Mouse (Mus musculus) bone marrow, adult 2 months (tissue): ENCODE data around the gene Mmp7. TPM values are rescaled to one million over a fixed set of nuclear protein-coding genes. Genes with fewer than 3 reads are reported as not detected.

ENCODE experiments used
- H3K27ac ChIP-seq: fragments of 200-500 bp; 2 replicates; pipeline ENCODE4 v1.5.1; 2012; ENCODE audit warnings: low read depth, mild to moderate bottlenecking, control low read depth, inconsistent platforms, low read length; ENCODE audit not compliant: control insufficient read depth, poor library complexity, insufficient read depth
- H3K4me1 ChIP-seq: fragments of 200-500 bp; 2 replicates; pipeline ENCODE4 v1.6.1; 2011; ENCODE audit warnings: low read length; ENCODE audit not compliant: control insufficient read depth, insufficient read depth
- H3K4me3 ChIP-seq: fragments of 200-500 bp; replicated peaks from 2 replicates; pipeline ENCODE3; 2011; ENCODE audit warnings: mild to moderate bottlenecking, low read depth, low read length, control low read depth; ENCODE audit not compliant: control insufficient read depth
- CTCF ChIP-seq: fragments of 200-500 bp; IDR thresholded peaks from 2 replicates; pipeline ENCODE4 v1.5.1; 2011; ENCODE audit warnings: low read length, control low read depth; ENCODE audit not compliant: control insufficient read depth, insufficient read depth
- POLR2A ChIP-seq: fragments of 200-500 bp; IDR thresholded peaks from 2 replicates; pipeline ENCODE4 v1.6.1; 2011; ENCODE audit warnings: low read depth, mild to moderate bottlenecking, control low read depth, low read length, borderline replicate concordance; ENCODE audit not compliant: control insufficient read depth
- WGBS: fragments of 180-500 bp; shearing (Covaris S2); methylation state at CpG from one replicate; pipeline ENCODE4 v1.1.7; 2018; 5-methylcytosine and 5-hydroxymethylcytosine counted together
- polyA plus RNA-seq: library from polyadenylated mRNA; stranded (reverse); fragments of >200 nt; gene quantifications from 2 replicates; pipeline ENCODE4 v1.2.4, GENCODE M21; 2011; ENCODE audit warnings: low replicate concordance; ENCODE audit not compliant: missing spikeins, insufficient read depth, insufficient read length

Gene Mmp7
- polyA plus RNA-seq: not detected in 2 replicates

DNA sequence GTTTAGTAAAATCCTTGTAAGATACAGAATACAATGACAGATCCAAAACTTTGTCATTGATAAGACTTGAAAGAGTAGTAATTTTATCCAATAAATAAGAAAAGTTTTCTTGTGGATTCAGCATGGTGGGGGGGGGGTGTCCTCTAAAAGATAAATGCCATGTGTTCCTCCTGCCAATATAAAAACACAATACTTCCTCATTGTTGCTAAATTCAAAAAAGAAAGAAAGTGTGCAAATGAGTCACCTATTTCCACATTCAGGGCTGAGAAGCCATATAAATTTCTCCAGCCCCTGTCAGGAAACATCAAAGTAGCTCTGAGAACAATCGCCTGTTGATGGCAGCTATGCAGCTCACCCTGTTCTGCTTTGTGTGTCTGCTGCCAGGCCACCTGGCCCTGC is at the start of gene Mmp7:
Gene Mmp7, plus strand, starts transcription at position 301 of the 400 bp plus-strand sequence.
- H3K4me3 ChIP-seq: no peak within 1 kb of the TSS
- TF ChIP-seq CTCF: no peak
- no peak for TF ChIP-seq POLR2A
- H3K4me1 ChIP-seq: no peaks in the 10 kb centered on the region
- no peak within 1 kb of the TSS for H3K27ac ChIP-seq
- WGBS: 28% methylated on average over 1 of the region's 1 CpGs

DNA sequence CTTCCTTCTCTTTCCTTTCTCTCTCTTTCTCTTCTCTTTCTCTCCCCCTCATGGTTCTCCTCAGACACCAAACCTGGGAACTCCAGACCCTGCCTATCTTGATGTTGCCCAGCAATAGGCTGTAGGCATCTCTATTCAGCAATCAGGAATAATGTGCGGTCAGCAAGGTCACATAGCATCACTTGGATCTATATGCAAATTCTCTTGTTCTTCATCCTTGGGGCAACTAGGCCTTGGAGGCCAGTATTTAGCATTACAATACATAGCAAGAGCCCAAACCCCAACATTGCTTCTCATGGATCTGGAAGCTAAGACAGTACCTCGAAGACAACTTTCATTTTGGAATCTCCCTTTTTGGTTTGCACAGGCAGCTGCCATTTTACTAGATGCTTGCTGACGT is 44.0 kb upstream of the Mmp7 start:
- no peak for TF ChIP-seq CTCF
- TF ChIP-seq POLR2A: no peak
- H3K4me1 ChIP-seq: no peaks in the 10 kb centered on the region; the same call in 1 of the 2 replicates
- H3K27ac ChIP-seq: no peak overlapping the region
- WGBS: 76% methylated on average over 3 of the region's 3 CpGs
- H3K4me3 ChIP-seq: no peak overlapping the region

DNA sequence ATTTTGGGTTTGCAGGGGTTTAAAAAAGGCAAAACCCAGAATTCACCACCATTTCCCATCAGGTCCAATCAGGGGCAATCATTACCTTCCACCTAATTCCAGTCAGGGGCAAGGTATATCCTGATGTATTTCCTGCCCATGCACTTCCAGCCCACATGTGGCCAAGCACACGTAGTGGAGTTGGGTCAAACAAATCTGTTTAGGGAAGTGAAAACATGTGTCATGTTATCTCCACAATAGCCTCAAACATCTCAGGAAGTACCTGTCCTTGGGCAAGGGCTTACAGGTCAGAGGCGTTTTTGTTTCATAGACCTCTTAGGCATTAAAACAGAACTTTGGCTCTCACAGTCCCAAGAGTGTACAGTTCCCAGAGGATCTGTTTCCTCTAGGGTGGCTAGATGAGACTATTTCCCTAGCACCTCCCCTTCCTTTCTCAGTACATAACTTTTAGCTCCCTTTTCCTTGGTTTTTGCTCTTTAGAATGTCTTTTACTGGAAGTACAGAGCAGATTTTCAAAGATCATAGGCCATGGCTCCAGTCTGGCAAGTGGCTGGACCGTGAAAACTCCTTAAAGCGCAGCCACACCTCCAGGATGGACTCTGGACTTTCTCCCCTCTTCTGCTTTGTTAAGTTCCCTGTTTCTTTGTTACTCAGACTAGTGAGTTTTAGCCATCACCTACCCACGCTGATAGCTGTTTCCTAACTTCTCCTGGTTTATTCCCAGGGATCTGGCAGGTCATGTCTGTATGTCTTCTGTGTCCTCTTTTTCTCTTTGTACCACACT is 41.3 kb upstream of the Mmp7 start:
- no peaks in the 10 kb centered on the region; the same call in 1 of the 2 replicates for H3K4me1 ChIP-seq
- TF ChIP-seq POLR2A (no peak), CTCF (no peak)
- no peak overlapping the region for H3K4me3 ChIP-seq
- 46% methylated on average over 5 of the region's 5 CpGs for WGBS
- no peak overlapping the region for H3K27ac ChIP-seq

DNA sequence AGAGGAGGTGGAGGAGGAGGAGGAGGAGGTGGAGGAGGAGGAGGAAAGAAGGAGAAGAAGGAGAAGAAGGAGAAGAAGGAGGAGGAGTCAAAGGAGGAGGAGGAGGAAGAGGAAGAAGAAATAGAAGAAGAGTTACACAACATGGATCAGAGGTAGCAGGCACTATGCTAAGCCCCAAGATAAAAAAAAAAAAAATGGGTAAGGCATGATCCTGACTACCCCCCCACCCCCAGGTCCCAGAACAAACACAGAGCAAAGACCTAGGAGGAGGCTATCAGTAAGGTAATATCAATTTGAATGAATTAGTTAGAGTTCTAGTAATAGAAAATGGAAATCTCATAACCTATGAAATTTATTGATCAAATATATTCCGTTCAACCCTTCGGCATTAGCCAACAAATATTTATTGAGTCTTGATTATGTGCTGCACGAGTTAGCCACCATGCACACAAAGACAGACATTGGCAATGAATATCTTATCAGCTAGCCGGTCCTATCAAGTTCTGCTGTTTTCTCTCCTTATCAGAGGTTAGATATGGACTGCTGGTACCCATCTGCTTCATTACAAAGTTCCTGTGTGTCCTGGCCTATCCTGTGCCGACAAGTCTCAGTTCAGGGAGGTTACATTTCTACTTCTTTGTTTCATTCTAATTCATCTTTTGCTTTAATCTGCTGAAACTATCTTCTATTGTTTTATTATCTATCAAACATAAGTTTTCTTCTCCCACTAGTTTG is 39.4 kb upstream of the Mmp7 start:
- TF ChIP-seq POLR2A (no peak), CTCF (no peak)
- Histone ChIP-seq H3K4me3 (no peak overlapping the region), H3K4me1 (no peaks in the 10 kb centered on the region; the same call in 1 of the 2 replicates), H3K27ac (no peak overlapping the region)
- 72% methylated on average over 5 of the region's 5 CpGs for WGBS

DNA sequence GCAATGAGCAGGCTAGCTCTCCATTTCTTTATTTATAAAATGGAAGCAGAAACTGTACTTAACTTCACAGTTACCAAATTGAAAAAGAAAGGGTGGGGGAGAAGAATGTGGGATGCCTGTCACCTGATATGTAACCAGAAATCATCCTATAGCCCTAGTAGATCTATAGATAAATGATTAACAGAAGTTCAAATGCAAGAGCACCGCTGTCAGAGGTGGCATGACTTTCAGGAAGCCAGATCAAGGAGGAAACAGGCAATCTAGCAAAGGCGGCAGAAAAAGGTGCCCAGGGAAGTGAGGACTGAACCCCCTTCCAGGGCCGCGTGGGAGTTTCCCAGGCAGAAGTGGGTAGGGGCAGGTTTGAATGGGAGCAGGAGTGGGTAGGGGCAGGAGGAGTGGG is 33.9 kb upstream of the Mmp7 start:
- 29% methylated on average over 4 of the region's 4 CpGs for WGBS
- H3K4me3 ChIP-seq: no peak overlapping the region
- no peak overlapping the region for H3K27ac ChIP-seq
- no peaks in the 10 kb centered on the region for H3K4me1 ChIP-seq
- no peak for TF ChIP-seq POLR2A
- no peak for TF ChIP-seq CTCF

DNA sequence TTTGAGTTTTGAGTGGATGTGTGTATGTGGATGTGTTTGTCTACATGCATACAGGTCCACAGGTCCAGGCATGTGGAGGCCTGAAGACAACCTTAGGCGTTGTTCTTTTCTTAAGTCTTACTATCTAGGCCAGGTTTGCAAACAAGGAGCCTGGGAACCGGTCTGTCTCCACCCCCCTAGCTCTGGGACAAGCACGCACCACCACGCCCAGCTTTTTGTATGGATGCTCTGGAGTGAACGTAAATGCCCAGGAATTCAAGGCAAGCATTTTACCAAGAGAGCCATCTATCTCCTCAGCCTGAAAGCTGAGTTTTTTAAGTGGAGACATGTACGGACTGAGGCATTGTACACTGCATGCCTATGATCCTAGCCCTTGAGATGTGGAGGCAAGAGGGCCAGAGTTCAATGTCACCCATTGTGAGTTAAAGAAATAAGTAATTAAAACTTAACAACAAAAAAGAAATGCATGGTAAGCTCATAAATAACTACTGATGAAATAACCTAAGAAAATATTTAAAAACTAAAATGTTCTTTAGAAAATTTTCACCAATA is 32.3 kb upstream of the Mmp7 start:
- no peak overlapping the region for H3K4me3 ChIP-seq
- 83% methylated on average over 6 of the region's 6 CpGs for WGBS
- TF ChIP-seq CTCF: no peak
- H3K4me1 ChIP-seq: no peaks in the 10 kb centered on the region
- no peak overlapping the region for H3K27ac ChIP-seq

DNA sequence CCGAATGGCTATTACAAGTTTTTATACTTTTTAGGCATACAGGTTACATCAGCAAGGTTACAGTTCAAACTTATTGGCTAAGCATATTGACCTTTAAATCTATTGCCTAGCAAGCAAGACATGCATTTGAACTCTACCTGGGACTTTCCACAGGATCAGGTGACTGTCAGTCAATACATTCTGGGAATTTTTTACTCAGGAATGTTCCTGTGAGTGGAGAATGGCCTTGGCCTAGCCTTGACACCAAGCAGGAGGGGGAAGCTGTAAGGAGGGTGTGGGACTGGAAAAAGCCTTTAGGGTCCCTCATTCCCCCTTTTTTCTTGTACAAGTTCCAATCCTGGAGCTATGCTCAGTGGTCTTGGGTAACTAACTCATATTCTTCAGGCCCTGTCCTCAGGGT is 30.5 kb upstream of the Mmp7 start:
- TF ChIP-seq POLR2A: no peak
- no peak for TF ChIP-seq CTCF
- Histone ChIP-seq H3K4me1 (no peaks in the 10 kb centered on the region), H3K4me3 (no peak overlapping the region), H3K27ac (no peak overlapping the region)
- 86% methylated on average over 1 of the region's 1 CpGs for WGBS

DNA sequence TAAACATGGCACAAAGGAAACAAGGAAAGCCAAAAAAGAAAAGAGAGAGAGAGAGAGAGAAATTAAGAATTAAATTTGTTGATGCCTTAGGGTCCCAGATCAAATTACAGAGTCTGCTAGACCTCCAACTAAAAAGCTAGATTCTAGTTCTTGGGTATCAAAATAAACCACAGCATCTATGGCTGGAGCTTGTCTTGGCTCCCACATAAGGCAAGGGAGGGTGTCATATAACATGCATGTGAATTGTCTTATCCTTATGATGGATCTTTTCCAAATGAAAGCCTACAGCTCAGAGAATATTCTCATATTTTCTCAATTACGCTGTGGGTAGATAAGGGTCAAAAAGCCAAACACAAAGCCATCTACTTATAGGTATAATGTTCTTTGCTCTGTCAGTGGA is 22.2 kb upstream of the Mmp7 start:
- TF ChIP-seq POLR2A (no peak), CTCF (no peak)
- 91% methylated on average over 1 of the region's 1 CpGs for WGBS
- H3K4me3 ChIP-seq: no peak overlapping the region
- H3K4me1 ChIP-seq: no peaks in the 10 kb centered on the region
- no peak overlapping the region for H3K27ac ChIP-seq
